Mouse (Mus musculus) C2C12 (cell line): ENCODE measurements around the gene Nrxn3.

Source experiments
- CEBPB ChIP-seq: IDR thresholded peaks from one replicate; pipeline ENCODE4 v1.6.1; 2011; ENCODE audit warnings: low read depth, mild to moderate bottlenecking, control low read depth, moderate library complexity
- CTCF ChIP-seq: IDR thresholded peaks from one replicate; pipeline ENCODE4 v1.5.1; 2011; ENCODE audit not compliant: control insufficient read depth, insufficient read depth, insufficient read length
- FOSL1 ChIP-seq: IDR thresholded peaks from one replicate; pipeline ENCODE4 v1.8.0; 2011; ENCODE audit warnings: mild to moderate bottlenecking, low read length; ENCODE audit not compliant: poor library complexity, insufficient read depth, severe bottlenecking
- MAX ChIP-seq: IDR thresholded peaks from one replicate; pipeline ENCODE4 v1.6.1; 2011; ENCODE audit warnings: mild to moderate bottlenecking, control low read depth
- MYOG ChIP-seq: IDR thresholded peaks from one replicate; pipeline ENCODE4 v1.6.1; 2011; ENCODE audit not compliant: control insufficient read depth, insufficient read length; ENCODE audit errors: extremely low read depth
- USF1 ChIP-seq: IDR thresholded peaks from one replicate; pipeline ENCODE4 v1.6.1; 2011; ENCODE audit warnings: low read depth, mild to moderate bottlenecking, control low read depth, moderate library complexity

DNA sequence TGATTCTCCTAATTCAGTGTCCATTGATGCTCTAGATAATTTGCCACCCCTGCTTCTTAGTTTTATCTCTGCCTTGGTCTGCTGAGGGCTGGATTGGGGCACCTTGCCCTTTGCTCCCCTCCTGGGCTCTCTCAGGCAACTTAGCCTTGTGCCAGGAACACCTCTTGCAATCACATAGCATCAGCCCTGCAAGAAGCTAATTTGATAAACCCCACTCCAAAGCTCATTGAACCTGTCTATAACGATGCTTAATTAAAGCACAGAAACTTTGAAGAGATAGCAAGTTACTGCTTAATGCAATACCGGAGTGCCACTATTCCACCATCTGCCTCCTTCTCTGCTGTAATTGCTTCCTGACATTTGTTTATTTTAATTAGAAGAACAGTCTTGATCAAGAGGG is 42.1 kb downstream of the Nrxn3 start:
- TF ChIP-seq CEBPB (no peak), CTCF (no peak), USF1 (no peak), MAX (no peak), FOSL1 (no peak), MYOG (no peak)
